Mouse (Mus musculus) frontal cortex, postnatal 10 days (tissue): ENCODE measurements around the gene Cul9.
A peak's percentile ranks its signal among the peaks of the same experiment; 100 is the strongest.
"Not testable (repeated sequence)": the region's sequence is repeated elsewhere in the genome, so short reads cannot be mapped to it uniquely, and the experiment has no call there.

Experiments used
- DNase-seq, 2 experiments: peaks; one replicate each; pipeline ENCODE4 v3.0.0; 2022; ENCODE audit warnings: low spot score in 2 of 2, mixed read lengths in 1 of 2

Gene Cul9

DNA sequence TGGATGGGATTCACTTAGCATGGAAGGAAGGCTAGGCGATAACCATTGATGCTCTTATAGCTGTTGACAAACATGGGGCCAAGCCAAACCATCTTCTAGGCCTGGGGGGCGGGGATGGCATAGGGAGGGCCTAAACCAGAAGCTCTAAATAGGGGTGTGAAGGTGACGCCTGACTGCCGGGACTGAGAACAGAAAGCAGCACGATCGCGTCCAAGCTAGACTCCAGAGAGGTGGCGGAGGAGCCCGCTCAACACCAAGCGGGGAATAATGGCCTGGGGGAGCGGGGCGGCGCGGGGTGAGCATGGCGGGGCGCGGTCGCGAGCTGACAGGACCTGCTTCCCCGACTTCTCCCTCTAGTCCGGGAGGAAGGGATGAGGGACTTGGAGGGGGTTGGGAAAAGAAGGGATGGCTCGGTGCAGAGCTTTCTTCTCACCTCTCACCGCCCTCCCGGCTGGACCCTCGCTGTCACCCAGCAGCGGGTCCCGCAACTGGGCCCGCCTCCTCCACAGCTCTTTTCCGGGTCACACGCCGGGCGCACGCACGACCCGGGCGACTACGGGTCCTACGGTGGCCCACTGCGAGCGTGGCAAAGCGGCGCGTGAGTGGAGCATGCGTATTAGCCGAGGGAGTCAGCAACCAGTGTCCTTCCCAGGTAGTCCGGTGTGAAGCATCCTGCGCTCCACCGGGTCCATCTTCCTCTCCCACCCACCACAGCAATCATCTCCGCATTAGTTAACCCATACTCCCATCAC lies at the start of gene Cul9:
Gene Cul9 (minus strand): TSS at position 576 of the 752 bp plus-strand sequence.
- peak; percentile 78 to 86 for DNase-seq

- DNase-seq = no peak
These were observed 49.1 kb upstream of the Cul9 start for GRCm38 (mm10) chr17:46595336-46595735.

DNA sequence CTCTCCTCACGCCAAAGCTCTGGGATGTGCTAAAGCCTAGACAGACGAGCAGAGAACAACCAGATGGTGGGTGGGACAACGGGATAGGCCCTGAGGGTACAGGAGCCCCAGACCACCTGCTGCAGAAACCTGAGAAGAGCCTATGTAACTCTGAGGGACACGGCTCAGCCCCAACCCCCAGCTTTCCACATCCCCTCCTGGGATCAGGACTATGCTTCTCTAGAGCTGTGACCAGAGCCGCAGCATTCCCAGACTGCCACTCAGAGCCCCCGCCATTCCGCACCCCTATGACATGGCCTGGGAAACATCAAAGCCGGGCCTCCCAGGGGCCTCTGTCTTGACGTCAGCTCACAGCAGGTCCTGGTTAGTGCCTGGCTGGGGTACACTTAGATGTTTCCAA lies 48.4 kb upstream of the Cul9 start:
- no peak for DNase-seq

GRCm38 (mm10) chr17:46593124-46593523 lies 46.9 kb upstream of the Cul9 start:
- no peak for DNase-seq

- no peak for DNase-seq
These were observed 45.2 kb upstream of the Cul9 start for GRCm38 (mm10) chr17:46591406-46591805.

DNA sequence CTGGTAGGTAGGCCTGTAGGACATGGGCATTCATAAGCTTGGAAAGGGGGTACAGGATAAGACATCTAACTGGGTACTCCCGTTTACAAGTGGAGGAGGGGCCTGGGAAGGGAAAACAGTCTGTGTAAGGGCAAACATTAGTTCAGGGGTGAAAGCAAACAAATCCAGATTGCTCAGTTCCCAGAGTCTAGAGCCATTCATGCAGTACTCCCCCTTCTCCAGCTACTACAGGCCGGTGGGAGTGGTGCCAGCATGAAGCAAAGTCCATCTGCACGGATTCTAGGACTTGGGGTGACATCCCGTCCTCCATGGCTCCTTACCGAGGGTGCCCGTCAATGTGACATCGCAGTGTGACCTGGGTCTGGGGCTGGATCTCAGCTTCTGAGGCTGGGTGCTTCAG lies 44.3 kb upstream of the Cul9 start:
- no peak for DNase-seq

DNA sequence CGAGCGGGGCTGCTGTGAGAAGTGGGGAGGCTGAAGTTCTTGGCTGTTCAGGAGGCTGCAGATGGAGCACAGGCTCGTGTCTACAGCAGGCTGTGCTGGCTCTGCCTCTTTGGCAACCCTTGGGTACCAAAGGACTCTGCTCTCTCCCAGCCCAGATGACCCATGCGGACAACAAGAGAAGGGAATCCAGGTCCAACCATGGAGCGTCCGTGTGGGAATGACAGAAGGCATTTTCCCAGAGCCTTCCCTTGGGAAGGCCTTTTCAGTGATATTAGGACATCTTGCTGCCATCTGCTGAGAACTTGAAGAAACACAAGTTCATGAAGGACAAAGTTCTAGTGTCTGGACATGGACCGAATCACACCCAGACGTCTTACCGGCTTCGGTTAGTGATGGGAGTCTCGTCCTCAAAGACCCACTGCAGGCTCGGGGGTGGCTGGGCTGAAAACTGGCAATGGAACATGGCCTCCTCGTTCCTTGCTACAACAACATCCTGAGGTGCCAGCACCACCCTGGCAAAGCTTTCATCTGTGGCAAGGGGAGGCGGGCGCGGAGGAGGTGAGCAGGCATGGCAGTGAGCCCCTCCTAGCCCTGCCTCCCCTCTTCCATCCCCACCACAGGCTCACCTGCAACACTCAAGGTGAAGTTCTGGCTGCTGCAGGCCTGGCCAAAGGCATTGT lies 43.6 kb upstream of the Cul9 start:
- DNase-seq = no peak

DNA sequence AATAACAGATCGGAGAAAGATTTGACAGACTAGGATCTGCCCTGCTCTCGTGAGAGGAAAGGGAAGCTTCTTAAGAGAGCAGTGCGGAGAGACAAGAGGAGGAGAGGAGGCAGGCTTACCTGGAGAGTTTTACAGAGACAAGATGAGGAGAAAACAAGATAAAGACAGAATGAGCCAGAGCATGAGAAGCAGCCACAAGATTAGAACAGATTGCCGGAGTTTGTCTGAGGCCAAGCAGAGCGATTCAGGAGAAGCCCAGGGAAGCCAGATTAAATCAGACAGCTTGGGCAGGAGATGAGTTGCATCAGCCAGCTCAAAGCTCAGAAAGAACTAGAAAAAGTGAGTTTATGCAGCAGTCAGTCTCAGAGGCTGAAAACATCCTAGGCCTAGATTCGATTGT lies 42.7 kb upstream of the Cul9 start:
- no peak for DNase-seq

- no peak for DNase-seq
These were observed 42.0 kb upstream of the Cul9 start for GRCm38 (mm10) chr17:46588173-46588572.

DNA sequence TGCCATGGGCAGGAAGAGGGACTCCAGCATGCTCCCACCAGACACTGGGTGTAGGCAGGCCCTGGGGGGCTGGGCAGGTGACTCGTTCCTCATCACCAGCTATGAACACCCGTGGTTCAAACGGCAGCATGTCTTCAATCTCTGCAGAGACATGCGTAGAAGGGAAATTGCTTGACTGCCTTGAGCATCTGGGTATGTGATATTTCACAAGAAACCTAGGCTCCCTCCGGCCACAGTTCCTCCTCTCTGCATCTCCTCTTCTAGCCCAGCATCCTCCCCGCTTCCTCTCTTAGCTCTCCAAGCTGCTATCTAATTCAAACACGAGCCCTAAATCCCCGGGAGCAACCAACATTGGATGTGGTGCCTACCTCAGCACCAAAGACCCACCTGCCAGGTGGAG lies 40.1 kb upstream of the Cul9 start:
- DNase-seq = no peak

DNA sequence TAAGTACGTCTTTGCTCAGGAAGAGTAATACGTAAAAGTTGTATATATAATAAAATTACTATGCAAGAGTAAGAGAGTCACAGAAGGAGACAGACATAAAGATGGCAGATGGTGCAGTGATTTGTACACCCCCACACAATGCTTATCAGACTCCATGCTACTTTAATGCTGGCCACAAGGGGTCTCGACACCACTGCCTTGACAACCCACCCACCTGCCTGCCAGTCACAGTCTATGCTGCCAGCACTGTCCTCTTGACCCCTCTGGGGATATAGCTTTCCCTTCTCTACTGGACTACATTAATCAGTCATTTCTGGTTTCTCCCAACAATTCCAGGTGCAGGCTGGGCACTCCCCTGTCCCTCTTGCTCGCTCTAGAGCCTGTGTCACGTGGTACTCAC lies 32.5 kb upstream of the Cul9 start:
- DNase-seq = no peak

GRCm38 (mm10) chr17:46576070-46576469 lies 29.9 kb upstream of the Cul9 start:
- no peak for DNase-seq

- DNase-seq = no peak
These were observed 28.3 kb upstream of the Cul9 start for GRCm38 (mm10) chr17:46574535-46574934.

- no peak for DNase-seq
These were observed 24.8 kb upstream of the Cul9 start for GRCm38 (mm10) chr17:46571005-46571404.

DNA sequence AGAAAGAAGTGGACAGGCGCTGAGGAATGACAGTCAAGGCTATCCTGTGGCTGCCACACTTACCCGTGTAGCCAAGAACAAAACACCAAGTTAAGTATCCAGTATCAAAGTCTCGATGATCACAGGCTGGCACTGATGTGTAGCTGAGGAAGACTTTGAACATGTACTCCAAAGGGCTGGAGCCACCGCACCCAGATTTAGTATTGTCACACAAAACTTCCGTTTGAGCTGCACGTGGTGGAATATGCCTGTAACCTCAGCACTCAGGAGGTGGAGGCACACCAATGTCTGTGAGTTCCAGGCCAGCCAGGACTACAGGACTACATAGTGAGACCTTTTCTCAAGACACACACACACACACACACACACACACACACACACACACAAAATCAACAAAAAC lies 13.0 kb upstream of the Cul9 start:
- no peak for DNase-seq

GRCm38 (mm10) chr17:46558151-46558550 lies 12.0 kb upstream of the Cul9 start:
- DNase-seq = no peak

DNA sequence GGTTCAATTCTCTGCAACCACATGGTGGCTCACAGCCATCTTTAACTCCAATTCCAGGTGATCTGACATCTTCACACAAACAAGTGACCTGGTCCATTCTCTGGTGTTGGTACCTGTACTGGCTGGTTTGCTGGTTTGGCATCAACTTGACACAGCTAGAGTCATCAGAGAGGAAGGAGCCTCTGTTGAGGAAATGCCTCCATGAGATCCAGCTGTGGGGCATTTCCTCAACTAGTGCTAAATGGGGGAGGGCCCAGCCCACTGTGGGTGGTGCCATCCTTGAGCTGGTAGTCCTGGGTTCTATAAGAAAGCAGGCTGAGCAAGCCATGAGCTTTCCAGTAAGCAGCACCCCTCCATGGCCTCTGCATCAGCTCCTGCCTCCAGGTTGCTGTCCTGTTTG lies 11.1 kb upstream of the Cul9 start:
- DNase-seq = not testable (repeated sequence)

GRCm38 (mm10) chr17:46556584-46556945 lies 10.4 kb upstream of the Cul9 start:
- DNase-seq = peak in 1 of 2 experiments; percentile 40

- DNase-seq = peak; percentile 97 to 98
These were observed 9.7 kb upstream of the Cul9 start, which contains the start of gene Srf for GRCm38 (mm10) chr17:46555673-46556583. Gene Srf (minus strand): TSS chr17:46556175.

DNA sequence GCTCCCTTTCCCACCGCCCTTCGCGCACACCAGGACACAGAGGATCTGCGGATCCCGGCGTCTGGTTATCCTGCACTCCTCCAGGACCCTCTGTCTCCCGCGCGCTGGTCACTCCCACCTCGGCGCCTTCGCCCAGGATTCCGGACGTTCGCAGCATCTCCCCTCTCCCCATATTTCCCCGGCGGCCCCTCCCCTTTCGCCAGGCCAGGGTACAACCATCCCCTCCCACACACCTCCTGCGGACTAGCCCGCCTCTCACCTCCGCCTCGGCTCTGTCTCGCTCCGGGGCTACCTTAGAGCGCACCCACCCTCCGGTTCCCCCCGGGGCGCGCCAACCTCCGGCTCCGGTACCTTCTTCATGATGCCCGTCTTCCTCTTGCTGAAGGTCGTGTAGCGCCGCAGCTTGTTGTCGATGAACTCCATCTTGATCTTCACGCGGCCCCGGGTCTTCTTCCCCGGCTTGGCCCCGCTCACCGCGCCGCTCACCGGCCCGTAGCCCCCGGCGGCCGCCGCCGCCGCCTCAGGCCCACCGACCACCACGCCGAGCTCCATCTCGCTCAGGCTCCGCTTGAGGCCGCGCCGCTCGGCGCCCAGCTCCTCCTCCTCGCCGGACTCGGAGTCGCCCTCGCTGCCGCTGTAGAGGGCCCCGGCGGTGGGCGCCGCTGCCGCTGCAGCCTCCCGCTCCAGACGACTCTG lies 8.9 kb upstream of the Cul9 start:
- peak in 1 of 2 experiments; percentile 57 for DNase-seq

DNA sequence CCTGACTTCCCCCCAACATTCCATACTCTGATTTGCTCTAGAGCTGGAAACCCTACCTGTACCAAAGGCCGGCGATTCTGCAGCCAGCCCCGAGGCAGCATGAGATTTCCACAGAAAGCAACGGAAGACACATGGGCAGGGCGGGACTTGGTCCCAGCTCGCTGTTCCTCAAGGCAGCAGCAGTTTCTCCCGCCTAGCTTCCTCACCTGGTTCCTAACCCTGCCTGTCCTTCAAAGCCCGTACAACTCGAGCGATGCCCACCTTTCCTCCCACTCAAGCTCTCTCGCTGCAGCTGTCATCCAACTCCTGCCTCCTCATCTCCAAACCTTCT lies 8.4 kb upstream of the Cul9 start:
- DNase-seq = no peak

DNA sequence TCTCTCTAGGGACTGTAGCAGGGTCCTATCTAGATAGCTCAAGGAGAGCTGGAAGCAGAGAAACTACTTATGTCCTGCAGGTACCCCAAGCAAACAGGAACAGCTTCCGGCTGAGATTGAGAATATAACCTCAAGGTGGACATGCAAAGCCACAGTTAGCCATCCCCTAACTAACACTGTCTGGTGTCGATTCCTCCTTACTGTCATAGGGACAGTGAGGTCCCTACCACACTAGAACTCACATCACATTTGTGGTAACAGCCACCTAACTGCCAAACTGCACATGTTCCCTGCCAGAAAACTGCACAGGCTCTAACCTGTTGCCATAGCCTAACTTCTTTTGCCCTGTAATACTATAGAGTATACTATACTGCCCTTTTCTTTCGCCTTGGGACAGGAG lies 7.7 kb upstream of the Cul9 start:
- no peak for DNase-seq
